Mouse (Mus musculus) liver, embryonic 14.5 days (tissue): ENCODE results near the gene Crtac1. TPM values are rescaled to one million over a fixed set of nuclear protein-coding genes. Genes with fewer than 3 reads are reported as not detected.
A peak's percentile ranks its signal among the peaks of the same experiment; 100 is the strongest.

Experiments
- ATAC-seq: fragments of 200-750 bp; cut with Nextera tagmentation; 2 replicates; pipeline ENCODE4 v1.8.0; 2017; ENCODE audit warnings: moderate number of reproducible peaks, mild to moderate bottlenecking, moderate library complexity; ENCODE audit not compliant: insufficient read depth
- DNase-seq, 3 experiments: peaks; one replicate each; pipeline ENCODE4 v3.0.0-alpha.2; 2012 to 2013; ENCODE audit warnings: low read depth in 3 of 3, low spot score in 3 of 3
- H3K27ac ChIP-seq: fragments of 300-500 bp; sonication (generic); 2 replicates; pipeline ENCODE4 v1.5.1; 2014; ENCODE audit warnings: moderate library complexity, mild to moderate bottlenecking, control low read depth, inconsistent platforms
- H3K27me3 ChIP-seq: fragments of 300-500 bp; sonication (generic); 2 replicates; pipeline ENCODE4 v1.6.1; 2014; ENCODE audit warnings: mild to moderate bottlenecking, low read length, moderate library complexity; ENCODE audit not compliant: control insufficient read depth, insufficient read depth
- H3K36me3 ChIP-seq: fragments of 300-500 bp; sonication (generic); replicated peaks from 2 replicates; pipeline ENCODE4 v1.6.1; 2014; ENCODE audit warnings: low read depth; ENCODE audit not compliant: control insufficient read depth, insufficient read depth
- H3K4me1 ChIP-seq, 2 experiments: fragments of 200-500 bp in 1 of 2; fragments of 300-500 bp in 1 of 2; sonication (generic) in 1 of 2; replicated peaks; 2 replicates each; pipeline ENCODE4 v1.6.1; 2012 to 2014; ENCODE audit warnings: antibody characterized with exemption in 1 of 2, inconsistent platforms in 1 of 2, low read length in 1 of 2; ENCODE audit not compliant: control insufficient read depth in 2 of 2, insufficient read depth in 2 of 2
- H3K4me2 ChIP-seq: fragments of 300-500 bp; sonication (generic); 2 replicates; pipeline ENCODE4 v1.6.1; 2014; ENCODE audit warnings: low read depth, mild to moderate bottlenecking, control low read depth, moderate library complexity
- H3K4me3 ChIP-seq, 2 experiments: fragments of 200-500 bp in 1 of 2; fragments of 300-500 bp in 1 of 2; sonication (generic) in 1 of 2; 2 replicates each; pipeline ENCODE4 v1.5.1; 2012 to 2014; ENCODE audit warnings: low read depth in 2 of 2, low read length in 2 of 2, mild to moderate bottlenecking in 2 of 2, control low read depth in 1 of 2, inconsistent platforms in 1 of 2, moderate library complexity in 1 of 2; ENCODE audit not compliant: insufficient read depth in 1 of 2
- H3K9ac ChIP-seq: fragments of 300-500 bp; sonication (generic); replicated peaks from 2 replicates; pipeline ENCODE4 v1.6.1; 2014; ENCODE audit warnings: mild to moderate bottlenecking, control low read depth, moderate library complexity
- H3K9me3 ChIP-seq: fragments of 300-500 bp; sonication (generic); 2 replicates; pipeline ENCODE4 v1.6.1; 2016; ENCODE audit warnings: low read length, mixed read lengths; ENCODE audit not compliant: control insufficient read depth
- CTCF ChIP-seq: IDR thresholded peaks from 2 replicates; pipeline ENCODE4 v1.5.1; 2016; ENCODE audit warnings: antibody characterized with exemption, low read depth, control low read depth
- EP300 ChIP-seq: IDR thresholded peaks from 2 replicates; pipeline ENCODE4 v1.6.1; 2016; ENCODE audit warnings: antibody characterized with exemption, low read depth
- WGBS: fragments of 180-500 bp; shearing (Covaris S2); extraction: QIAGEN DNeasy Blood & Tissue Kit; methylation state at CpG from one replicate; pipeline ENCODE4 v1.1.7; 2014; ENCODE audit not compliant: insufficient replicate concordance; 5-methylcytosine and 5-hydroxymethylcytosine counted together
- polyA plus RNA-seq, 2 experiments: library from polyadenylated mRNA; depleted of rRNA in 1 of 2; stranded (reverse) in 1 of 2; unstranded in 1 of 2; fragments of >200 nt; fragmentation: Nextera tagmentation in 1 of 2; extraction: Ambion mirVana in 1 of 2; gene quantifications; 2 replicates each; pipeline versions ENCODE4 v1.2.1 to v1.2.3; 2012 to 2014

The Crtac1 gene
- polyA plus RNA-seq, 2 experiments = 0.06 TPM; not detected in 1

- no peaks in the 10 kb centered on the region; the same call in 1 of the 2 replicates for H3K27me3 ChIP-seq
- DNase-seq (no peak), ATAC-seq (no peak)
- H3K9me3 ChIP-seq = no peaks in the 10 kb centered on the region
- 0 out of 4 replicates have a peak, but pooled peaks cover 0 to 3% of the 10 kb centered on the region in 2 experiments for H3K4me1 ChIP-seq
- H3K4me3 ChIP-seq = no peak overlapping the region
- no peak overlapping the region for H3K9ac ChIP-seq
- TF ChIP-seq EP300 = no peak
- no peak for TF ChIP-seq CTCF
- no peak overlapping the region; the same call in 1 of the 2 replicates for H3K4me2 ChIP-seq
- 34% methylated on average over 6 of the region's 6 CpGs for WGBS
- H3K27ac ChIP-seq = no peak overlapping the region
- no peaks in the 10 kb centered on the region for H3K36me3 ChIP-seq
These were observed 30.3 kb upstream of the Crtac1 start for GRCm38 (mm10) chr19:42461851-42462250.

- DNase-seq (no peak), ATAC-seq (no peak)
- H3K4me3 ChIP-seq = no peak overlapping the region
- no peak for TF ChIP-seq CTCF
- no peak for TF ChIP-seq EP300
- H3K4me1 ChIP-seq = 0 out of 4 replicates have a peak, but pooled peaks cover 0 to 3% of the 10 kb centered on the region in 2 experiments
- no peak overlapping the region for H3K27ac ChIP-seq
- peak overlapping the region; percentile 3; the same call in 1 of the 2 replicates for H3K4me2 ChIP-seq
- no peaks in the 10 kb centered on the region for H3K9me3 ChIP-seq
- H3K36me3 ChIP-seq = no peaks in the 10 kb centered on the region
- WGBS = 26% methylated on average over 9 of the region's 9 CpGs
- no peaks in the 10 kb centered on the region; the same call in 1 of the 2 replicates for H3K27me3 ChIP-seq
- no peak overlapping the region for H3K9ac ChIP-seq
These were observed 29.8 kb upstream of the Crtac1 start for GRCm38 (mm10) chr19:42461353-42461752.

GRCm38 (mm10) chr19:42459512-42459911 lies 27.9 kb upstream of the Crtac1 start:
- no peak for DNase-seq
- WGBS = 69% methylated on average over 8 of the region's 8 CpGs

GRCm38 (mm10) chr19:42454481-42455236 lies 23.1 kb upstream of the Crtac1 start:
- Histone ChIP-seq H3K4me3 (no peak overlapping the region), H3K9me3 (no peaks in the 10 kb centered on the region)
- no peak for DNase-seq

More at GRCm38 (mm10) chr19:42459512-42459911, 27.9 kb upstream of the Crtac1 start:
- Histone ChIP-seq H3K36me3 (no peaks in the 10 kb centered on the region), H3K9me3 (no peaks in the 10 kb centered on the region), H3K27me3 (no peaks in the 10 kb centered on the region; the same call in 1 of the 2 replicates), H3K4me2 (no peak overlapping the region), H3K4me3 (no peak overlapping the region), H3K27ac (no peak overlapping the region), H3K4me1 (0 out of 4 replicates have a peak, but pooled peaks cover 0 to 3% of the 10 kb centered on the region in 2 experiments), H3K9ac (no peak overlapping the region)
- ATAC-seq = no peak
- TF ChIP-seq EP300 = no peak
- TF ChIP-seq CTCF = no peak

GRCm38 (mm10) chr19:42454006-42454405 lies 22.4 kb upstream of the Crtac1 start:
- no peak overlapping the region for H3K4me3 ChIP-seq
- DNase-seq = no peak

More at GRCm38 (mm10) chr19:42454481-42455236, 23.1 kb upstream of the Crtac1 start:
- Histone ChIP-seq H3K9ac (no peak overlapping the region), H3K27ac (no peak overlapping the region), H3K27me3 (no peaks in the 10 kb centered on the region; the same call in 1 of the 2 replicates), H3K4me2 (no peak overlapping the region), H3K4me1 (no peaks in the 10 kb centered on the region), H3K36me3 (no peaks in the 10 kb centered on the region)
- WGBS = 38% methylated on average over 6 of the region's 6 CpGs
- TF ChIP-seq EP300 (no peak), CTCF (no peak)
- ATAC-seq = no peak

More at GRCm38 (mm10) chr19:42454006-42454405, 22.4 kb upstream of the Crtac1 start:
- WGBS = 69% methylated on average over 9 of the region's 9 CpGs
- TF ChIP-seq CTCF = no peak
- TF ChIP-seq EP300 = no peak
- no peak for ATAC-seq
- no peak overlapping the region for H3K9ac ChIP-seq
- H3K4me1 ChIP-seq = no peaks in the 10 kb centered on the region
- no peaks in the 10 kb centered on the region; the same call in 1 of the 2 replicates for H3K27me3 ChIP-seq
- H3K9me3 ChIP-seq = no peaks in the 10 kb centered on the region
- H3K4me2 ChIP-seq = no peak overlapping the region
- H3K27ac ChIP-seq = no peak overlapping the region
- no peaks in the 10 kb centered on the region for H3K36me3 ChIP-seq
